Mouse (Mus musculus) neutrophil, adult 59 days (primary cell): ENCODE measurements around the gene Nhlrc1. TPM values are rescaled to one million over a fixed set of nuclear protein-coding genes. Genes with fewer than 3 reads are reported as not detected.

Experiments used
- total RNA-seq, 2 experiments: library from RNA; stranded (reverse); gene quantifications; 1 replicate in 1 of 2; 2 replicates in 1 of 2; pipeline ENCODE4 v1.2.4; 2023

Gene Nhlrc1
- total RNA-seq: under 1 TPM; 0.24 to 0.68 TPM

GRCm38 (mm10) chr13:47014334-47015194, at the start of gene Nhlrc1:
Gene Nhlrc1 (minus strand): TSS chr13:47014850.

GRCm38 (mm10) chr13:47044617-47044947, 29.9 kb upstream of the Nhlrc1 start, which contains the start of gene Tpmt:
Gene Tpmt (minus strand): TSS chr13:47044737.

GRCm38 (mm10) chr13:47043030-47043680, 28.5 kb upstream of the Nhlrc1 start, which contains the start of gene Kdm1b:
Gene Kdm1b (plus strand): TSS chr13:47043499.

Other genes starting within 250 kb of the Nhlrc1 start
- gene Kif13a, start 85.0 kb downstream of the Nhlrc1 start, total RNA-seq: 10 to 100 TPM; 30.7 to 32.0 TPM
- gene Kdm1b, start 28.6 kb upstream of the Nhlrc1 start, total RNA-seq: 1 to 10 TPM; 5.8 to 6.2 TPM
- 1 to 10 TPM; 2.1 to 2.7 TPM for gene Tpmt, start 29.9 kb upstream of the Nhlrc1 start, total RNA-seq
- gene Dek, start 91.4 kb upstream of the Nhlrc1 start, total RNA-seq: 100 to 1,000 TPM; 159 to 189 TPM
- gene Rnf144b, start 107.8 kb upstream of the Nhlrc1 start, total RNA-seq: 10 to 100 TPM; 21.4 to 24.8 TPM